Mouse (Mus musculus) mesoderm, embryonic 11.5 days (tissue): ENCODE results near the gene a.
A peak's percentile ranks its signal among the peaks of the same experiment; 100 is the strongest.

Experiments used
- DNase-seq: peaks from one replicate; pipeline ENCODE4 v3.0.0-alpha.2; 2012; ENCODE audit warnings: low read depth, low spot score

Gene a

GRCm38 (mm10) chr2:155098720-155099380, 307.6 kb downstream of the a start:
- peak; percentile 27 for DNase-seq

- DNase-seq = no peak
These were observed 308.2 kb downstream of the a start for GRCm38 (mm10) chr2:155099421-155099820.

GRCm38 (mm10) chr2:155099994-155100795, 309.0 kb downstream of the a start:
- DNase-seq = no peak
